Mouse (Mus musculus) forebrain, embryonic 12.5 days (tissue): Measurements from ENCODE around the gene Cptp. TPM values are rescaled to one million over a fixed set of nuclear protein-coding genes. Genes with fewer than 3 reads are reported as not detected.

Experiments used
- ATAC-seq: fragments of 200-750 bp; cut with Nextera tagmentation; 2 replicates; pipeline ENCODE4 v1.8.0; 2017; ENCODE audit warnings: moderate TSS enrichment; ENCODE audit not compliant: low FRiP score
- H3K27ac ChIP-seq: fragments of 300-500 bp; sonication (generic); 2 replicates; pipeline ENCODE4 v1.5.1; 2016; ENCODE audit warnings: mild to moderate bottlenecking
- H3K27me3 ChIP-seq: fragments of 300-500 bp; sonication (generic); 2 replicates; pipeline ENCODE4 v1.6.1; 2016; ENCODE audit warnings: mild to moderate bottlenecking
- H3K36me3 ChIP-seq: fragments of 300-500 bp; sonication (generic); replicated peaks from 2 replicates; pipeline ENCODE4 v1.6.1; 2016; ENCODE audit warnings: mild to moderate bottlenecking
- H3K4me1 ChIP-seq: fragments of 300-500 bp; sonication (generic); 2 replicates; pipeline ENCODE4 v1.6.1; 2016
- H3K4me2 ChIP-seq: fragments of 300-500 bp; sonication (generic); 2 replicates; pipeline ENCODE4 v1.6.1; 2016; ENCODE audit warnings: mild to moderate bottlenecking, moderate library complexity
- H3K4me3 ChIP-seq: fragments of 300-500 bp; sonication (generic); replicated peaks from 2 replicates; pipeline ENCODE4 v1.5.1; 2016; ENCODE audit warnings: mild to moderate bottlenecking
- H3K9ac ChIP-seq: fragments of 300-500 bp; sonication (generic); 2 replicates; pipeline ENCODE4 v1.6.1; 2016; ENCODE audit warnings: mild to moderate bottlenecking
- H3K9me3 ChIP-seq: fragments of 300-500 bp; sonication (generic); 2 replicates; pipeline ENCODE4 v1.6.1; 2016
- WGBS: fragments of 180-500 bp; shearing (Covaris S2); methylation state at CpG from one replicate; pipeline ENCODE4 v1.1.7; 2016; 5-methylcytosine and 5-hydroxymethylcytosine counted together
- polyA plus RNA-seq: library from polyadenylated mRNA; unstranded; fragments of >200 nt; fragmentation: Nextera tagmentation; extraction: Ambion mirVana; gene quantifications from 2 replicates; pipeline ENCODE4 v1.2.1, GENCODE M21; 2016

Cptp gene
- polyA plus RNA-seq, 1 experiment from 2014 or later: 17.9 TPM

DNA sequence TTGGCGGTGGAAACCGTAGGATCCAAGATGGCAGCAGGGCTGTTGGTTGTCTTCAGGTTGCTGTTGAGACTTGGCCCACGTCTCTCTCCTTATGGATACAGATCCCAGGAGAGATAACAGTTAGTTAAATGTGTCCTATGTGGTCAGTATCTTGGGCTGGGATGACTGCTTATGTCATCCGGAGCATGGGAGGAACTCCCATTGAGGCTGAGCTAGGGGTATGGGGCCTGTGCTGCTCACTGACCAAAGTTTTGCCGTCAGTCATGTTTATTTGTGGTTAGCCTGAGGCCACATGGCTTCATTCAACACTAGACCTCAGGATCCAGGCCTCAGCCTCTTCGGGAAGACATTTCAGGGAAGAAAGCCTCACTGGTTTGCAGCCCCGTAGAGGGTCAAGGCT lies 2.2 kb upstream of the Cptp start:
- no peak overlapping the region for H3K9ac ChIP-seq
- H3K4me1 ChIP-seq: peaks cover 27% of the 10 kb centered on the region
- H3K9me3 ChIP-seq: no peaks in the 10 kb centered on the region
- H3K27me3 ChIP-seq: no peaks in the 10 kb centered on the region
- peaks cover 54% of the 10 kb centered on the region for H3K36me3 ChIP-seq
- H3K27ac ChIP-seq: no peak overlapping the region
- no peak overlapping the region for H3K4me3 ChIP-seq
- H3K4me2 ChIP-seq: no peak overlapping the region
- 95% methylated on average over 7 of the region's 7 CpGs for WGBS
- no peak for ATAC-seq

DNA sequence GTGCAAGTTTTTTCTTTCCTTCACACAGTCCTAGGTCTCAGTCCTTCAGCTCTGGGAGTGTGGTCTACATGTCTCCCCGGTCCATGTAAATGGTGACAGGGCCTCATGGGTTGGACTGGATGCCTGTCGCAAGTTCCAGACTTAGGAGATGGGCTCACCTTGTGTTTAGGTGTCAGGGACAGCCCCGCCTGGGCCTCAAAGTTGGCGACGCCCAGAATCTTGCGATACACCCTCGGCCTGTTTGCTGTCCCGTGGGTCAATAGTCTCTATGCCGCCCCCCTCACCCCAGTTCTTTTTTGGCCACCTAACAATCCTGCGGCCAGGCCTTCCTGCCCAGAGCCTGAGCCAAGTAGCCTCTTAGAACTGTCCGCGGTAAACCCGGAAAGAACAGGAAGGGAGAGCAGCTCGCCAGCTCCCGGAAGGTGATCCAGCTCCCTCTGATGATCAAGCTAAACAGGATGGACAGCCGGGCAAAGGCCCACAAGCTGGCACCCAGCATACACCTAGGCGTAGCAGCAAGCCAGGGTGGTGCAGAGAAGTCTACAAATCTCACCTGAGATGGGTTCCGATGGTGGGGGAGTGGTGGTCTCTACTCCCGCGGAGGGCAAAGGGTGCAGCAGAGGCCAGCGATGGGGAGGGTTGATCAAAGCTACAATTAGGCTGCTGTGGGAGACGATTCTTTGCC lies 484 bp downstream of the Cptp start:
- H3K9me3 ChIP-seq: no peaks in the 10 kb centered on the region
- ATAC-seq: peak; percentile 2; the same call in 1 of the 2 replicates
- H3K4me1 ChIP-seq: peaks cover 27% of the 10 kb centered on the region
- H3K4me2 ChIP-seq: peak overlapping the region; percentile 91
- H3K27me3 ChIP-seq: no peaks in the 10 kb centered on the region
- peak overlapping the region; percentile 78 for H3K4me3 ChIP-seq
- H3K36me3 ChIP-seq: peaks cover 51% of the 10 kb centered on the region
- H3K9ac ChIP-seq: peak overlapping the region; percentile 90
- 0 out of 2 replicates have a peak overlapping the region, but pooled peaks have one; percentile 6 for H3K27ac ChIP-seq
- WGBS: 11% methylated on average over 22 of the region's 22 CpGs

DNA sequence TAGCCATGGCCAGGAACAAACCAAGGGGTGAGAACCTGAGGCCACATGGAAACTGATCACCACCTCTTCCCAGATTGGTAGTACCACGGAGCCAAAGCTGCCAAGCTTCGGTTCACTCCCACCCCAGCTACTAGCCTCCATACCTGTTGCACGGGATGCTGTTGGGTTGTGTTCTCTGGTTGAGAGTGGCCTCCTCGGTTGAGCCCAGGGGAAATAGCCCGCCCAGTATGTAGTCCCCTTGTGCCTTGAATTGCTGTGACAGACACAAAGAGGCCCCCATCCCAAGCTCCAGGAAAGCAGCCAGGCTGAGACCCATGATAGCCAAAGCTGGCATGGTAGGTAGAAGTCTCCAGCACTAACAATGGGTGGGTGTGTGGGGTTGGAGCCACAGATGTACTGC lies 6.2 kb downstream of the Cptp start, which contains the start of gene Tas1r3:
TSS of gene Tas1r3 (minus strand) at position 362 of the 400 bp plus-strand sequence.
- Histone ChIP-seq H3K27ac (no peak within 1 kb of the TSS), H3K9me3 (no peaks in the 10 kb centered on the region), H3K4me3 (no peak within 1 kb of the TSS), H3K27me3 (no peaks in the 10 kb centered on the region), H3K4me2 (no peak within 1 kb of the TSS), H3K4me1 (peaks cover under 1% of the 10 kb centered on the region), H3K36me3 (peaks cover 63% of the 10 kb centered on the region), H3K9ac (no peak within 1 kb of the TSS)
- ATAC-seq: no peak
- WGBS: 74% methylated on average over 5 of the region's 5 CpGs

DNA sequence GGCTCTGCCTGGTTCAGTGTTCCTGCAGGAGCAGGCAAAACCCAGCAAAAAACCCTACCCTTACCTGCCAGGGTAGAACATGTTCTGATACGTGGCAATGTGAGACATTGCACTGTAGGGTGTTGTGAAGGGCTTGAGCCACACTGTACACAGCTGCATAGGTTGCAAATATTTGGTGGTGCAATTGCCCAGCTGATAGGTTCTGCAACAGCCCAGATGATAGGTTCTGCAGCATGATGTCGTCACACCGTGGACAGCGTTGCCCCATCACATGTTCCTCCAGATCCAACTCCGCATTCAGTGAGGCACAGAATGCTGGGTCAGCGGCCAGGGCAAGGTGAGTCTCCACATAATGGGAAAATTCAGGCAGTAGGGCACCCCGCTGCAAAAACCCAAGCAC lies 7.5 kb downstream of the Cptp start:
- Histone ChIP-seq H3K9ac (no peak overlapping the region), H3K4me1 (no peaks in the 10 kb centered on the region), H3K4me3 (no peak overlapping the region), H3K4me2 (no peak overlapping the region), H3K27me3 (no peaks in the 10 kb centered on the region), H3K27ac (no peak overlapping the region), H3K9me3 (no peaks in the 10 kb centered on the region), H3K36me3 (peaks cover 72% of the 10 kb centered on the region)
- ATAC-seq: no peak
- WGBS: 92% methylated on average over 7 of the region's 7 CpGs

- no peak for ATAC-seq
- no peaks in the 10 kb centered on the region for H3K4me1 ChIP-seq
- no peaks in the 10 kb centered on the region for H3K9me3 ChIP-seq
- peaks cover 74% of the 10 kb centered on the region for H3K36me3 ChIP-seq
- H3K4me3 ChIP-seq: no peak overlapping the region
- no peak overlapping the region for H3K4me2 ChIP-seq
- H3K9ac ChIP-seq: no peak overlapping the region
- no peak overlapping the region for H3K27ac ChIP-seq
- H3K27me3 ChIP-seq: no peaks in the 10 kb centered on the region
- 30% methylated on average over 13 of the region's 13 CpGs for WGBS
Measured at GRCm38 (mm10) chr4:155859318-155859717, 9.9 kb downstream of the Cptp start.

DNA sequence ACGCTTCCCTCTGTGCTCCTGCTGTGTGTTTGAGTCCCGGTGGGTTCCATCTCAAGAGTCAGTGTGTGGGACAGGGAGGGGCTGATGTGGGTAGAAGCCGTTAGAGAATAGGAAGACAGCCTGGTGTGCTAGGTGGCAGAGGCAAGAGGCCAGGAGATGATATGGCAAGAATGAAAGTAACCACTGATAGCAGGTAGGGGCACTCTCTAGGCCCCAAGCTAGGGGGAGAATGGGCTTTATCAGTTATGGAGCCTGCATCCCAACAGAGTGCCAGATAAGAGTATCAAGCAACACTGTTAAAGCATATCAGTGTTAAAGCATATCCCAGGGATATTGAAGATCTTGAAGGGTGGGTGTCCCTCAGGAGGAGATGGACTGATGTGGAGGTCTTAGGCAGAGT lies 12.4 kb downstream of the Cptp start:
- Histone ChIP-seq H3K9ac (no peak overlapping the region), H3K9me3 (no peaks in the 10 kb centered on the region), H3K27me3 (no peaks in the 10 kb centered on the region), H3K4me1 (no peaks in the 10 kb centered on the region), H3K36me3 (peaks cover 88% of the 10 kb centered on the region), H3K4me2 (no peak overlapping the region), H3K27ac (no peak overlapping the region), H3K4me3 (no peak overlapping the region)
- ATAC-seq: no peak
- WGBS: 83% methylated on average over 3 of the region's 3 CpGs

- no peaks in the 10 kb centered on the region for H3K9me3 ChIP-seq
- 90% methylated on average over 12 of the region's 12 CpGs for WGBS
- no peak for ATAC-seq
- H3K36me3 ChIP-seq: peaks cover 82% of the 10 kb centered on the region
- H3K9ac ChIP-seq: no peak overlapping the region
- no peaks in the 10 kb centered on the region for H3K27me3 ChIP-seq
- no peak overlapping the region for H3K27ac ChIP-seq
- no peak overlapping the region for H3K4me3 ChIP-seq
- H3K4me2 ChIP-seq: no peak overlapping the region
- H3K4me1 ChIP-seq: no peaks in the 10 kb centered on the region
Measured at GRCm38 (mm10) chr4:155856071-155856470, 13.2 kb downstream of the Cptp start.

DNA sequence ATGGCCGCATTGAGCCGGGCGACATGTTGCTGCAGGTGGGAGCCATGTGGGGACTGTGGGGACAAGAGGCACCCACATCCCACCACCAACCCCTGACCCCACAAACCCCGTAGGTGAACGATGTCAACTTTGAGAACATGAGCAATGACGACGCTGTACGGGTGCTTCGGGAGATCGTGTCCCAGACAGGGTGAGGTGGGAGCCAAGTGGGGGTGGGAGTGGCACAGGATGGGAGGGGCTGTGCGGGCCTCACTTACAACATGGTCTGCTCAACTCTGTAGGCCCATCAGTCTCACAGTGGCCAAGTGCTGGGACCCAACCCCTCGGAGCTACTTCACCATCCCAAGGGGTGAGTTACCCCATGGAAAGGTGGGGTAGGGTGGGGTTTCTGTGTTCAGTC lies 14.2 kb downstream of the Cptp start:
- no peaks in the 10 kb centered on the region for H3K9me3 ChIP-seq
- H3K27ac ChIP-seq: no peak overlapping the region
- WGBS: 93% methylated on average over 12 of the region's 12 CpGs
- no peak overlapping the region for H3K4me3 ChIP-seq
- H3K4me2 ChIP-seq: no peak overlapping the region
- no peaks in the 10 kb centered on the region for H3K27me3 ChIP-seq
- H3K9ac ChIP-seq: no peak overlapping the region
- ATAC-seq: no peak
- H3K4me1 ChIP-seq: peaks cover 5% of the 10 kb centered on the region
- peaks cover 71% of the 10 kb centered on the region for H3K36me3 ChIP-seq

DNA sequence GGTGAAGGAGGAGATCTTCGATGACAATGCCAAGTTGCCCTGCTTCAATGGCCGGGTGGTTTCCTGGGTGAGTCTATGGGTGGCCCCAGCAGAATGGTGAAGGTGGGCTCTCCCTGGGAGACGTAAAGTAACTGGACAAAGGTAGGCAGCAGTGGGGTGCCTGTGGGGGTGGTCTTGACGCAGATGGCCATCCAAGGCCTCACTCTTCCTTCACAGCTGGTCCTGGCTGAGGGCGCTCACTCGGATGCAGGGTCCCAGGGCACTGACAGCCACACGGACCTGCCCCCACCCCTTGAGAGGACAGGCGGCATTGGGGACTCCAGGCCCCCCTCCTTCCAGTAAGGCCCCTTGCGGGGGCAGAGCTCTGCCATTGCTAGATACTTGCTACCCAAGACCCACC lies 15.8 kb downstream of the Cptp start:
- 90% methylated on average over 9 of the region's 9 CpGs for WGBS
- H3K4me1 ChIP-seq: peaks cover 21% of the 10 kb centered on the region
- ATAC-seq: no peak

GRCm38 (mm10) chr4:155851951-155852411 lies 17.3 kb downstream of the Cptp start:
- Histone ChIP-seq H3K9me3 (no peaks in the 10 kb centered on the region), H3K27ac (peak overlapping the region; percentile 25; the same call in 1 of the 2 replicates), H3K4me1 (peaks cover 26% of the 10 kb centered on the region), H3K27me3 (no peaks in the 10 kb centered on the region), H3K36me3 (peaks cover 41% of the 10 kb centered on the region), H3K4me2 (no peak overlapping the region), H3K9ac (peak overlapping the region; percentile 17; the same call in 1 of the 2 replicates), H3K4me3 (no peak overlapping the region)
- WGBS: 89% methylated on average over 2 of the region's 2 CpGs
- ATAC-seq: no peak

More for the DNA sequence above, 15.8 kb downstream of the Cptp start:
- Histone ChIP-seq H3K4me2 (no peak overlapping the region), H3K9ac (no peak overlapping the region), H3K27me3 (no peaks in the 10 kb centered on the region), H3K9me3 (no peaks in the 10 kb centered on the region), H3K36me3 (peaks cover 55% of the 10 kb centered on the region), H3K27ac (no peak overlapping the region), H3K4me3 (no peak overlapping the region)

DNA sequence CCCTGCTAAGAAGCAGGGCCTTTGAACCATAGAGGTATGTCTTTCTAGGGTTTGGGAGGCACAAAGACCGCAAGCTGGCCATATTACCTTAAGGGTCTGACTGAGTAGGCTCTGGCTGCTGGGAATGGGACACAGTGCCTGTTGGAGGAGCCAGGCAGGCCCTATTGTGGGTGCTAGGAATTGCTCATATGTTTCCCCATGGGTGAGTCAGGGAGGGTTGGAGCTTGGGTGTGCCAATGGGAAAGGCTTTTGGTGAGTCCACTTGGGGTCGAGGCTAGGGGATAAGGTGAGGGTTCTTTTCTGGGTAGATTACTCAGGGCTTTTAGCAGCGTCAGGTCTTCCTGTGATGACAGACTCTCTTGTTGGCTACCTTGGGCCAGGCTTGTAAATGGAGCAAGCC lies 17.9 kb downstream of the Cptp start:
- Histone ChIP-seq H3K36me3 (peaks cover 35% of the 10 kb centered on the region), H3K9ac (no peak overlapping the region; the same call in 1 of the 2 replicates), H3K4me3 (no peak overlapping the region), H3K27ac (no peak overlapping the region), H3K9me3 (no peaks in the 10 kb centered on the region), H3K4me2 (no peak overlapping the region), H3K27me3 (no peaks in the 10 kb centered on the region), H3K4me1 (peaks cover 32% of the 10 kb centered on the region)
- WGBS: 91% methylated on average over 3 of the region's 3 CpGs
- no peak for ATAC-seq

DNA sequence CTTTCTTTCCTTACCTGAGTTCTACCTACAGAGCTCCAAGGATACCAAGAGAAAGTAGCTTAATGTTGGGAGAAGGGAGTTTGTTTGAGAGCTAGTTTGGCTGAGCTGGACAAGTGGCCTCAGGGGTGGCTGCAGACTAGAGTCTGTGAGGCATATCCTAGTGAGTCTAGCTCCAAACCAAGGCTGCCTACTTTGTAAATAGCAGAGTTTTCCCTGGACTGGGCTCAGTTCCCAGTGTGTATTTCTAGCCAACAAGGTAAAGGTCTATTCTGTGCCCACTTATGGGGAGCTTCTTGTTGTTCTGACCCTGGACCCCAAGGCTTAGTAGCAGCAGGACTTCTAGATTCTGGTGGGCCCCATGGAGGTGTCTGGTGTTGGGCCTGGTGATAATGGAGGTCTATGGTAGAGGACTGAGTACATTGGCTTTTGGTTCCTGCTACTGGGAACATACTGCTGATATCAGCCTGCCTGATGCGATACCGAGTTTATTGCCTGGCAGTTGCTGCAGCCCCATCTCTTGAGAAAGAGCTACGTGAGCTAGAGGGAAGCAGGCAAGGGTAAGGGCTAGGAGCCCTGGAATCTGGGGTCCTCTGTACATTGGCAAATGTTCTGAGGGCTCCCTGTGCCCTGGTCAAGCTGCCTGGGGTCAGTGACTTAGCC lies 19.3 kb downstream of the Cptp start:
- Histone ChIP-seq H3K27ac (no peak overlapping the region), H3K4me1 (peaks cover 33% of the 10 kb centered on the region), H3K4me2 (0 out of 2 replicates have a peak overlapping the region, but pooled peaks have one; percentile 77), H3K27me3 (no peaks in the 10 kb centered on the region), H3K9ac (0 out of 2 replicates have a peak overlapping the region, but pooled peaks have one; percentile 90), H3K4me3 (no peak overlapping the region), H3K9me3 (no peaks in the 10 kb centered on the region), H3K36me3 (peaks cover 20% of the 10 kb centered on the region)
- no peak for ATAC-seq
- 92% methylated on average over 3 of the region's 3 CpGs for WGBS
